In the genomic region with DNA sequence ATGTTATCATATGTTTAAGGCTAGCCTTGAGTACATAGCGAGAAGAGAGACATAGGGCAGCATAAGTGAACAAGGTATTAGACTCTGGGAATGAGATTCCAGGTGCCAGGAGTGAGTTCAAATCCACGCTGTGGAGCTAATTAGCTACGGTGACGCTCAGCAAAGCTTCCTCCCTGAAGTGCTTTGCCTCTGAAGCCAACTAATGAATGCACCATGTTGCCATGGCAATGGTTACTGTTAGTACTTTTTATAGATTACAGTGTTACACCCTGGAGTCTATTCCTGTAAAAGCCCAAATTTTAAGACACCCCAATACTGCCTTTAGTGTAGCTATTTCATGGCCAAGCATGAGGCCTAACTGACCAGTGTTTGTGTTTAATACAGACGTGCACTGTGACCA, we compare ENCODE assay signal across 26 mouse cellular contexts. TPM values are rescaled to one million over a fixed set of nuclear protein-coding genes. Genes with fewer than 3 reads are reported as not detected.
DNase-seq lines count a peak whose midpoint lies in the region; ATAC-seq lines count a peak whose summit lies in the region.
"Had no signal": no experiment of that assay in that cellular context is flagged by ENCODE, and none has a peak within 500 bp of the region (broad histone marks: within the 10 kb centered on the region; RNA-seq: fewer than 3 reads in every experiment).

No protein-coding gene starts in this region.

- H3K4me1 ChIP-seq in forebrain, embryonic 14.5 days (ENCODE audit: control insufficient read depth, insufficient read depth, low read length), result no peaks in the 10 kb centered on the region
- peaks cover 3% of the 10 kb centered on the region; the same call in 1 of the 2 replicates for H3K4me1 ChIP-seq in forebrain, embryonic 13.5 days
- H3K4me1 ChIP-seq in hindbrain, embryonic 15.5 days (replicated peaks), result 0 out of 2 replicates have a peak, but pooled peaks cover 2% of the 10 kb centered on the region
- H3K4me1 ChIP-seq in hindbrain, embryonic 10.5 days (replicated peaks), result no peaks in the 10 kb centered on the region
- H3K4me1 ChIP-seq: embryonic facial prominence, embryonic 13.5 days; limb, embryonic 10.5 days; liver, embryonic 15.5 days; lung, embryonic 15.5 days; megakaryocyte, embryonic 14.5 days had no signal

- H3K4me2 ChIP-seq in forebrain, embryonic 14.5 days (ENCODE audit: low read length), result no peak overlapping the region
- H3K4me2 ChIP-seq in forebrain, embryonic 13.5 days, result no peak overlapping the region
- no peak overlapping the region for H3K4me2 ChIP-seq in hindbrain, embryonic 15.5 days
- H3K4me2 ChIP-seq: embryonic facial prominence, embryonic 13.5 days; liver, embryonic 15.5 days; lung, embryonic 15.5 days had no signal

- no peak overlapping the region for H3K9ac ChIP-seq in forebrain, embryonic 14.5 days (ENCODE audit: low read length)
- H3K9ac ChIP-seq in forebrain, embryonic 13.5 days, result no peak overlapping the region
- no peak overlapping the region for H3K9ac ChIP-seq in hindbrain, embryonic 15.5 days
- H3K9ac ChIP-seq: embryonic facial prominence, embryonic 13.5 days; liver, embryonic 15.5 days; lung, embryonic 15.5 days had no signal

- no peaks in the 10 kb centered on the region for H3K9me3 ChIP-seq in forebrain, embryonic 14.5 days (replicated peaks; ENCODE audit: control insufficient read depth, low read length)
- no peaks in the 10 kb centered on the region for H3K9me3 ChIP-seq in forebrain, embryonic 13.5 days (replicated peaks)
- H3K9me3 ChIP-seq in hindbrain, embryonic 15.5 days, result no peaks in the 10 kb centered on the region
- no peaks in the 10 kb centered on the region for H3K9me3 ChIP-seq in hindbrain, embryonic 10.5 days
- H3K9me3 ChIP-seq: embryonic facial prominence, embryonic 13.5 days; limb, embryonic 10.5 days; liver, embryonic 15.5 days; lung, embryonic 15.5 days had no signal

- no peak overlapping the region for H3K27ac ChIP-seq in forebrain, embryonic 14.5 days (ENCODE audit: low read depth, low read length)
- H3K27ac ChIP-seq in forebrain, embryonic 13.5 days, result no peak overlapping the region
- H3K27ac ChIP-seq in hindbrain, embryonic 15.5 days (replicated peaks), result no peak overlapping the region
- H3K27ac ChIP-seq in hindbrain, embryonic 10.5 days, result no peak overlapping the region
- H3K27ac ChIP-seq: embryonic facial prominence, embryonic 13.5 days; limb, embryonic 10.5 days; liver, embryonic 15.5 days; lung, embryonic 15.5 days had no signal

- DNase-seq in forebrain, embryonic 14.5 days (ENCODE audit: low spot score), result peak; percentile 22
- no peak for DNase-seq in hindbrain, embryonic 10.5 days (ENCODE audit: low spot score)
- DNase-seq in left cerebral cortex, postnatal 14 days (ENCODE audit: low spot score in 2 of 2), result peak; percentile 34 to 49
- DNase-seq in left cerebral cortex, adult 8-10 months (ENCODE audit: low spot score in 2 of 2), result no peak
- peak; percentile 52 to 70 for DNase-seq in right cerebral cortex, postnatal 10 days (ENCODE audit: low spot score in 2 of 2)
- DNase-seq in right cerebral cortex, postnatal 25 days, result no peak
- DNase-seq: adrenal gland, adult 8-10 months; cerebellum, adult 8-10 months; cerebellum, postnatal 36 days; embryo, embryonic 11 days; gastrocnemius, postnatal 36 days; heart, postnatal 36 days; kidney, adult 18-20 months; kidney, postnatal 4 days; liver; lung, postnatal 36 days; thymus, postnatal 36 days had no signal

- ATAC-seq in forebrain, embryonic 14.5 days, result no peak
- no peak for ATAC-seq in forebrain, embryonic 13.5 days
- 0 out of 2 replicates have a peak, but pooled peaks have one; percentile 38 for ATAC-seq in hindbrain, embryonic 15.5 days (ENCODE audit: low FRiP score, low read depth)
- ATAC-seq: activated CD4-positive, CD25-positive, alpha-beta regulatory T cell, adult 4 months had no signal

- H3K27me3 ChIP-seq in forebrain, embryonic 14.5 days (replicated peaks; ENCODE audit: control insufficient read depth, insufficient read depth, low read length), result no peaks in the 10 kb centered on the region
- H3K27me3 ChIP-seq in forebrain, embryonic 13.5 days, result no peaks in the 10 kb centered on the region
- no peaks in the 10 kb centered on the region for H3K27me3 ChIP-seq in hindbrain, embryonic 15.5 days
- no peaks in the 10 kb centered on the region for H3K27me3 ChIP-seq in hindbrain, embryonic 10.5 days (ENCODE audit: insufficient read depth, poor library complexity, severe bottlenecking)
- H3K27me3 ChIP-seq: embryonic facial prominence, embryonic 13.5 days; liver, embryonic 15.5 days; lung, embryonic 15.5 days had no signal

- H3K4me3 ChIP-seq in forebrain, embryonic 14.5 days (ENCODE audit: low read depth, low read length), result no peak overlapping the region
- H3K4me3 ChIP-seq in forebrain, embryonic 13.5 days, result no peak overlapping the region
- no peak overlapping the region for H3K4me3 ChIP-seq in hindbrain, embryonic 15.5 days
- no peak overlapping the region for H3K4me3 ChIP-seq in hindbrain, embryonic 10.5 days
- H3K4me3 ChIP-seq: embryonic facial prominence, embryonic 13.5 days; erythroblast, embryonic 14.5 days; limb, embryonic 10.5 days; liver, embryonic 15.5 days; lung, embryonic 15.5 days; megakaryocyte, embryonic 14.5 days had no signal

- 60% methylated on average over 5 of the region's 5 CpGs for WGBS in forebrain, embryonic 14.5 days
- 67% methylated on average over 5 of the region's 5 CpGs for WGBS in forebrain, embryonic 13.5 days
- WGBS in hindbrain, embryonic 15.5 days, result 64% methylated on average over 5 of the region's 5 CpGs
- 82% methylated on average over 5 of the region's 5 CpGs for WGBS in hindbrain, embryonic 10.5 days

- no peaks in the 10 kb centered on the region for H3K36me3 ChIP-seq in forebrain, embryonic 14.5 days (ENCODE audit: control insufficient read depth, insufficient read depth, low read length)
- H3K36me3 ChIP-seq in forebrain, embryonic 13.5 days (ENCODE audit: poor library complexity, severe bottlenecking), result no peaks in the 10 kb centered on the region
- H3K36me3 ChIP-seq in hindbrain, embryonic 15.5 days, result no peaks in the 10 kb centered on the region
- no peaks in the 10 kb centered on the region for H3K36me3 ChIP-seq in hindbrain, embryonic 10.5 days
- H3K36me3 ChIP-seq: embryonic facial prominence, embryonic 13.5 days; limb, embryonic 10.5 days; liver, embryonic 15.5 days; lung, embryonic 15.5 days had no signal

- intact Hi-C loops in left cerebral cortex, postnatal 14 days (cut with DNase I), result no loop called here

RNA-seq across cellular contexts. Expression of a gene that starts 37.7 kb away (rescaled TPM):
- 14.9 and 15.3 TPM in 2 replicates for polyA plus RNA-seq in forebrain, embryonic 14.5 days (2014; fragmentation: Nextera tagmentation; extraction: Ambion mirVana)
- 11.1 and 11.6 TPM in 2 replicates for polyA plus RNA-seq in forebrain, embryonic 13.5 days (2015; fragmentation: Nextera tagmentation; extraction: Ambion mirVana)
- 17.9 and 20.1 TPM in 2 replicates for polyA plus RNA-seq in hindbrain, embryonic 15.5 days (2015; fragmentation: Nextera tagmentation; extraction: Ambion mirVana)
- polyA plus RNA-seq in hindbrain, embryonic 10.5 days (2016; fragmentation: Nextera tagmentation; extraction: Ambion mirVana), result 6.3 and 7.3 TPM in 2 replicates
- total RNA-seq in left cerebral cortex, postnatal 14 days (2021), result 10 to 100 TPM; 48.5 to 49.3 TPM
- 10 to 100 TPM; 40.1 to 41.8 (median 40.6) TPM for total RNA-seq in left cerebral cortex, adult 8-10 months (2022)

Comparison
In these comparisons a context has a peak if more than half of its experiments do, and no peak if none do; other contexts are left out.
1. DNase-seq: peak in forebrain, embryonic 14.5 days (single experiment), left cerebral cortex, postnatal 14 days (2 of 2) and right cerebral cortex, postnatal 10 days (2 of 2); none in hindbrain, embryonic 10.5 days (single experiment), left cerebral cortex, adult 8-10 months (0 of 2) and right cerebral cortex, postnatal 25 days (single experiment).